ENCODE assay signal across 7 mouse cellular contexts in the genomic region with DNA sequence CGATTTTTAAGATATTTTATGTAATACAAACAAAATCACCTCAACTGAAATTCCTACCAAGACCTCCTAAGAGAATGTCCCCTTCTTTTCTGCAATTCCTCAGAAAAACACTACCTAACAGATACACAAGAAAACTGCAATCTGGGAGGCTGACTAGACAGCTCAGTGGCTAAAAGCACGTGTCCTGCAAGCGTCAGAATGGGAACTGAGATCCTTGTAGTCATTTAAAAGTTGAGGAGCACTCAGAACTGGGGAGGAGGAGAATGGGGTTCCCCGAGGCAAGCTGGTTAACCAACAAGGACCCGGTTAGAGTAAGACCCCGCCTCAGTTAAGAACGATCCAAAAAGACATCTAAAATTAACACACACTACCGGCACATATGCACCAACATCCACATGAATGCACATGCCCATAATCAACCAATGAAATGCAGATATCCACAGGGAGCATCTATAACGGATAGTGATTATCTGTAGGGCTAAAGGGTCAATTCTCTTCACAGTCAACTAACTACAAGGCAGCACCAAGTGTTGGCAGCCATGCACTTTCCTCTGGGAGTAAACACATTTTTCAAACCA. TPM values are rescaled to one million over a fixed set of nuclear protein-coding genes. Genes with fewer than 3 reads are reported as not detected.
DNase-seq lines count a peak whose midpoint lies in the region; ATAC-seq and TF ChIP-seq lines count a peak whose summit lies in the region.

No protein-coding gene starts in this region.

- 16% methylated on average over 9 of the region's 9 CpGs for WGBS in spleen, adult 2 months
- 27% methylated on average over 9 of the region's 9 CpGs for WGBS in limb, embryonic 14.5 days
- 23% methylated on average over 9 of the region's 9 CpGs for WGBS in stomach, embryonic 16.5 days

- H3K4me2 ChIP-seq in limb, embryonic 14.5 days (replicated peaks; ENCODE audit: low read depth, low read length, severe bottlenecking): peak overlapping the region; percentile 89
- peak overlapping the region; percentile 83 for H3K4me2 ChIP-seq in stomach, embryonic 16.5 days (ENCODE audit: low read depth, low read length)

- no peak for ATAC-seq in limb, embryonic 14.5 days (ENCODE audit: low FRiP score, low read depth)
- no peak for ATAC-seq in stomach, embryonic 16.5 days (ENCODE audit: insufficient read depth, low FRiP score)

- TF ChIP-seq CTCF in spleen, adult 2 months (IDR thresholded peaks at IDR 0.05; ENCODE audit: extremely low read depth, insufficient read depth, insufficient read length, insufficient replicate concordance): no peak
- TF ChIP-seq CTCF in embryonic fibroblast, embryonic 13.5 days (IDR thresholded peaks at IDR 0.05; ENCODE audit: borderline replicate concordance, insufficient read depth, low read length): no peak

- peaks cover 31% of the 10 kb centered on the region for H3K9me3 ChIP-seq in limb, embryonic 14.5 days (ENCODE audit: control insufficient read depth, low read length)
- H3K9me3 ChIP-seq in stomach, embryonic 16.5 days (replicated peaks; ENCODE audit: control insufficient read depth, low read length): peaks cover 24% of the 10 kb centered on the region

- peak overlapping the region; percentile 88 for H3K9ac ChIP-seq in limb, embryonic 14.5 days (ENCODE audit: low read depth, low read length, severe bottlenecking)
- H3K9ac ChIP-seq in stomach, embryonic 16.5 days (ENCODE audit: low read length): peak overlapping the region; percentile 85

- no peaks in the 10 kb centered on the region for H3K4me1 ChIP-seq in spleen, adult 2 months (ENCODE audit: control insufficient read depth, insufficient read depth, insufficient read length)
- no peaks in the 10 kb centered on the region for H3K4me1 ChIP-seq in embryonic fibroblast, embryonic 13.5 days (ENCODE audit: control insufficient read depth, insufficient read depth, low read length)
- H3K4me1 ChIP-seq in limb, embryonic 14.5 days (ENCODE audit: control insufficient read depth, insufficient read depth, low read length): peaks cover 8% of the 10 kb centered on the region
- peaks cover 13% of the 10 kb centered on the region for H3K4me1 ChIP-seq in stomach, embryonic 16.5 days (ENCODE audit: control insufficient read depth, insufficient read depth, low read length)

- peaks cover 10% of the 10 kb centered on the region for H3K36me3 ChIP-seq in spleen, adult 2 months (ENCODE audit: control insufficient read depth, insufficient read depth, low read length)
- H3K36me3 ChIP-seq in limb, embryonic 14.5 days (ENCODE audit: control insufficient read depth, insufficient read depth, low read length): peaks cover 16% of the 10 kb centered on the region
- peaks cover 15% of the 10 kb centered on the region for H3K36me3 ChIP-seq in stomach, embryonic 16.5 days (ENCODE audit: control insufficient read depth, insufficient read depth, low read length)

- DNase-seq in spleen, adult 2 months (ENCODE audit: low read depth in 1 of 2, low spot score in 2 of 2): no peak
- no peak for DNase-seq in spleen, postnatal 14 days (ENCODE audit: low spot score in 2 of 2)
- DNase-seq in limb, embryonic 14.5 days (ENCODE audit: low spot score): no peak
- no peak for DNase-seq in gastrocnemius, adult 18-20 months (ENCODE audit: low spot score)
- DNase-seq in adrenal gland, postnatal 14 days: no peak

- no peak overlapping the region for H3K27ac ChIP-seq in spleen, adult 2 months (ENCODE audit: insufficient read depth, low read length)
- H3K27ac ChIP-seq in embryonic fibroblast, embryonic 13.5 days (ENCODE audit: insufficient read depth, low read length): no peak overlapping the region
- no peak overlapping the region for H3K27ac ChIP-seq in limb, embryonic 14.5 days (replicated peaks; ENCODE audit: low read depth, low read length)
- peak overlapping the region; percentile 64; the same call in 1 of the 2 replicates for H3K27ac ChIP-seq in stomach, embryonic 16.5 days (ENCODE audit: low read length)

- H3K4me3 ChIP-seq in spleen, adult 2 months (ENCODE audit: extremely low read depth, insufficient read depth, insufficient read length): peak overlapping the region; percentile 66; the same call in 1 of the 2 replicates
- peak overlapping the region; percentile 90 for H3K4me3 ChIP-seq in embryonic fibroblast, embryonic 13.5 days (ENCODE audit: insufficient read depth, low read length)
- H3K4me3 ChIP-seq in limb, embryonic 14.5 days (replicated peaks; ENCODE audit: low read length): peak overlapping the region; percentile 93
- peak overlapping the region; percentile 78 for H3K4me3 ChIP-seq in stomach, embryonic 16.5 days (replicated peaks; ENCODE audit: low read length)

- TF ChIP-seq POLR2A in spleen, adult 2 months (IDR thresholded peaks at IDR 0.05; ENCODE audit: low read depth, low read length): no peak
- no peak for TF ChIP-seq POLR2A in embryonic fibroblast, embryonic 13.5 days (IDR thresholded peaks at IDR 0.05; ENCODE audit: low read depth, low read length)
- TF ChIP-seq POLR2A in limb, embryonic 14.5 days (IDR thresholded peaks at IDR 0.05; ENCODE audit: borderline replicate concordance, extremely low read depth, insufficient read depth, insufficient read length): no peak

- no peaks in the 10 kb centered on the region for H3K27me3 ChIP-seq in spleen, adult 2 months (ENCODE audit: control insufficient read depth, insufficient read depth, low read length)
- H3K27me3 ChIP-seq in limb, embryonic 14.5 days (ENCODE audit: control insufficient read depth, insufficient read depth, low read length): no peaks in the 10 kb centered on the region
- H3K27me3 ChIP-seq in stomach, embryonic 16.5 days (ENCODE audit: control insufficient read depth, insufficient read depth, low read length): no peaks in the 10 kb centered on the region

RNA-seq across cellular contexts. Expression of a gene that starts 1.0 kb away (rescaled TPM):
- polyA plus RNA-seq in spleen, adult 2 months (2012; rRNA removed): 8.5 and 10.4 TPM in 2 replicates
- polyA plus RNA-seq in embryonic fibroblast, embryonic 13.5 days (2011; ENCODE audit: insufficient read length, low read depth, missing spikeins): 27.3 and 35.3 TPM in 2 replicates
- 21.5 and 23.5 TPM in 2 replicates for polyA plus RNA-seq in limb, embryonic 14.5 days (2012; rRNA removed)
- polyA plus RNA-seq in limb, embryonic 14.5 days (2014; fragmentation: Nextera tagmentation; extraction: Ambion mirVana): 29.4 and 34.1 TPM in 2 replicates
- 21.5 and 23.2 TPM in 2 replicates for polyA plus RNA-seq in stomach, embryonic 16.5 days (2015; fragmentation: Nextera tagmentation; extraction: Ambion mirVana)
- 10 to 100 TPM; 12.5 to 12.6 TPM for total RNA-seq in gastrocnemius, adult 18-20 months (2021)
- 20.5 and 24.9 TPM in 2 replicates for total RNA-seq in adrenal gland, postnatal 14 days (2021)

RNA-seq across cellular contexts. Expression of a gene that starts 58.6 kb away (rescaled TPM):
- 9.4 and 16.9 TPM in 2 replicates for polyA plus RNA-seq in spleen, adult 2 months (2012; rRNA removed)
- 50.6 and 70.9 TPM in 2 replicates for polyA plus RNA-seq in embryonic fibroblast, embryonic 13.5 days (2011; ENCODE audit: insufficient read length, low read depth, missing spikeins)
- 33.1 and 40.9 TPM in 2 replicates for polyA plus RNA-seq in limb, embryonic 14.5 days (2012; rRNA removed)
- polyA plus RNA-seq in limb, embryonic 14.5 days (2014; fragmentation: Nextera tagmentation; extraction: Ambion mirVana): 56.0 and 59.4 TPM in 2 replicates
- 46.2 and 52.5 TPM in 2 replicates for polyA plus RNA-seq in stomach, embryonic 16.5 days (2015; fragmentation: Nextera tagmentation; extraction: Ambion mirVana)
- total RNA-seq in gastrocnemius, adult 18-20 months (2021): 10 to 100 TPM; 13.3 to 13.7 TPM
- total RNA-seq in adrenal gland, postnatal 14 days (2021): 26.5 and 35.0 TPM in 2 replicates

RNA-seq across cellular contexts. Expression of a gene that starts 58.9 kb away (rescaled TPM):
- 7.5 and 8.6 TPM in 2 replicates for polyA plus RNA-seq in spleen, adult 2 months (2012; rRNA removed)
- polyA plus RNA-seq in embryonic fibroblast, embryonic 13.5 days (2011; ENCODE audit: insufficient read length, low read depth, missing spikeins): 32.4 and 36.3 TPM in 2 replicates
- polyA plus RNA-seq in limb, embryonic 14.5 days (2012; rRNA removed): 40.5 and 45.0 TPM in 2 replicates
- polyA plus RNA-seq in limb, embryonic 14.5 days (2014; fragmentation: Nextera tagmentation; extraction: Ambion mirVana): 43.6 and 46.1 TPM in 2 replicates
- polyA plus RNA-seq in stomach, embryonic 16.5 days (2015; fragmentation: Nextera tagmentation; extraction: Ambion mirVana): 36.2 and 43.9 TPM in 2 replicates
- 1 to 10 TPM; 8.3 to 9.4 TPM for total RNA-seq in gastrocnemius, adult 18-20 months (2021)
- 17.6 and 18.8 TPM in 2 replicates for total RNA-seq in adrenal gland, postnatal 14 days (2021)
